Mouse (Mus musculus) skeletal muscle tissue, postnatal 0 days (tissue): ENCODE measurements around the gene Micu2. TPM values are rescaled to one million over a fixed set of nuclear protein-coding genes. Genes with fewer than 3 reads are reported as not detected.

Experiments used
- polyA plus RNA-seq: library from polyadenylated mRNA; unstranded; fragments of >200 nt; fragmentation: Nextera tagmentation; extraction: Ambion mirVana; gene quantifications from 2 replicates; pipeline ENCODE4 v1.2.1, GENCODE M21; 2015

The Micu2 gene
- 85.3 and 91.3 TPM in 2 replicates for polyA plus RNA-seq

DNA sequence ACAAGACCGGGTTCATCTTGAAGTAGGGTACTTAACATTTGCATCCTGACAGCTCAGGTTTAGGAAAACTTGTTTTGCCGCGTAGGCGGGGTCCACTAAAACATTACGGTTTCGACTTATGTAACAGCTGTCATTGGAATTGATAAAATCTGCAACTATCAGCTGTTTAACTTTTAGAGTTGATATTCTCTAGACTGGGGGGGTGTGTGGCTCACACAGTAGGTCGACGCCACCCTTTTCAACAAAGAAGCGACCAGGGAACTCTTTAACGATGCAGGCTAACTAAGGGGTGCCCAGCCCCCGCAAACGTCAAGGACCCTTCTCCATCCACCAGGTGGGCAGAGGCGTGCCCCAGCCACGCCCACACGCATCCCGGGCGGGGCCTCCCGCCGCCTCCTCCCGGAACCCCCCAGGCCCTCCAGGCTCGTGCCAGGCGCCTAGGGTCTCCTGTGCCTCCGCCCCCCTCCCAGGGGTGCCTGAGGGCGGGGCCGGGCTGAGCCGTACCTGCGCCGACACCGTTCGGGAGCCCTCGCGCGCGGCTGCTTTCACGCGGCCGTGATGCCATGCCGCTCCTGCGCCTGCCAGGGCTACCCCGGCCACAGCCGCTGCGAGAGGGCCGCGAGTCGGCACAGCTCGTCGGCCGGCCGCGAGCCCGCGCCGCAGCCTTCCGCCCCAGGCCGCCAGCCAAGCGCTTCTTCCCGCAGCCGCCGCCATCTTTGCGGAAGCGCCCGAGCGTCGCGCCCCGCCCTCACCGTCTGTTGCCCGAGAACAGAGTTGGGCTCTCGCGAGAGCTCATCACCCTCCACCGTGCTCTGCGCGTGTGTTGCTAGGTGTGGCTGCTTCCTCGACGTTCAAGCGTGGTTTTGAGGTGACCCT, at the start of gene Micu2:
Micu2 (minus strand) TSS at position 737 of the 876 bp plus-strand sequence.

DNA sequence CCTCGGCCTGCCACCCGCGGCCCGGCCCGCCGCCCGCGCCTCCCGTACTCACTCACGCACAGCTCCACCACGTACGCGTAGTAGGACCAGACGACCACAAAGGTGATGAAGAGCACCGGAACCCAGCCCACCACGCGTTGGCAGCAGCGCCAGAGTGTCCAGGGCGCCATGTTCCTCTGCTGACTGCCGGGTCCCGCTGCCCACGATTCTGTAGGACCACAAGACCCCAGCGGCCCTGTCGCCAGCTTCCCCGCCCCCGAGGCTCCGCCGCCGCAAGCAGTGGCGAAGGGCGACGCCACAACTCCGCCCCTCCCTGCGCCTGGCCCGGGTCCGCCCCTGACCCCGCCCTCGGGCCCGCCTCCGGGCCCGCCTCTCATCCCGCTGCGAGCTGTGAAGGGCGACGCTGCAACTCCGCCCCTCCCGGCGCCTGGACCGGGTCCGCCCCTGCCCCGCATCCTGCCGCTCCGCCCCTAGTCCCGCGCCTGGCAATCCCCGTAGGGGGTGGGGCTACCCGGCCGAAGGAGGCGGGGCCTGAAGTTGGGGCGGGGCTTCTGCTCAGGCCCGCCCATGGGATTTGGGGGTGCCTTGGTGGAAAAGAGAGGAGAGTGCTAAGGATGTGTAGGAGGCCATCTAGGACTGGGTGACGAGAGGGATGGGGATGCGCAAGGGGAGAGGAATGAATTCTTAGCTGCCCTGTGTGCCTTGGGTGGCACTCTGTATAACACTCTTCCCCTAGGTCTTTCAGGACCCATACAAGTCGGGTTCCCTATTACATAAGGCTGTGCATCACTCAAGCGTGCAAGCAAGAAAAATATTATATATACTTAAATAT, 108.8 kb downstream of the Micu2 start, which contains the start of gene Zdhhc20:
Zdhhc20 (minus strand) TSS at position 266 of the 832 bp plus-strand sequence.

Other genes with a start within 250 kb of the Micu2 start
- 14.7 and 17.0 TPM in 2 replicates for gene Lats2, start 240.9 kb downstream of the Micu2 start, polyA plus RNA-seq
- 10.1 and 18.1 TPM in 2 replicates for gene Sap18, start 201.1 kb downstream of the Micu2 start, polyA plus RNA-seq
- 5.4 and 5.5 TPM in 2 replicates for gene Ska3, start 173.1 kb downstream of the Micu2 start, polyA plus RNA-seq
- gene Mrpl57, start 173.0 kb downstream of the Micu2 start, polyA plus RNA-seq = 156 and 169 TPM in 2 replicates
- gene Zdhhc20, start 109.0 kb downstream of the Micu2 start, polyA plus RNA-seq = 35.3 and 41.9 TPM in 2 replicates
- 3.7 and 4.1 TPM in 2 replicates for gene Fgf9, start 71.3 kb upstream of the Micu2 start, polyA plus RNA-seq